ENCODE assay signal across 8 mouse cellular contexts in the genomic region with DNA sequence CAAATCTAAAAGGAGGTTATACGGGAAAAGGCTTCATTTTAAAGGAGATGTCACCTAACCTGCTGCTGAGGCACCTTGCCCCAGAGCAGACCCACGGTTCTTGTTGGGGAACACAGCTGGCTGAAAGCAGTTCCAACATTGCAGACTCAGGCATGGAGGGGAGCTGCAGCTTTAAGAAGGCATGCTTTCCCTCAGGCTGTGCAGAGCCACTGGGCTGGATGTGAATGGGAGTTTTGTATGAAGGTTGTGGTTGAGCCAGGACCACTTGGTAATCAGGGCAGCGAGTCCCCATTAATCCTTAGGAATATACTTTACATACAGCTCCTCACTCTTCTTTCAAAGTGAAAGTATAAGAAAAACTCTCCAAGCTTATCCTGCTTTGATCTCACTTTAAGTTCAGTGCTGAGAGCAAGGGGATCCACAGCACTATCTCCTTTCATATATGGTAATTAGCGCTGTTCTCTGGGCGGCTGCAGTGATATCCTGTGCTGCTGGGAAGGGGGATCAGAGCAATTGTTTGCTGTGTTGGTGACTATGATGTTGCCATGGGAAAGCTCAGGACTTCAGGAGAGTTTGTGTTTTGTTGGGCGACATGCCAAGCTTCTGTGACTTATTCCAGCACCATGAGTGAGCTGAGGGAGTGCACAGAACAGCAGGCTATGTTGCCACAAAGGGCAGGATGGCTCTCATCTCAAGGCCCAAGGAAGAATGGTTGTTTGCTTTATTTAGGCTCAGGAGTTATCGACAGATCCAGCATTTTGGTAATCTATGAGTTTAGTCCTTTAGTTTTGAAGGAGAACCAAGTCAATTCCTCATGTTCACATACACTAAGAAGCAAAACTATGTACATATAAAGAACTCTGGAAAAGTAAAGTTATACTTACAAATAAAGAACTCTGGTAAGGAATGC. TPM values are rescaled to one million over a fixed set of nuclear protein-coding genes. Genes with fewer than 3 reads are reported as not detected.
DNase-seq lines count a peak whose midpoint lies in the region; ATAC-seq and TF ChIP-seq lines count a peak whose summit lies in the region.
"Had no signal": no experiment of that assay in that cellular context is flagged by ENCODE, and none has a peak within 500 bp of the region (broad histone marks: within the 10 kb centered on the region; RNA-seq: fewer than 3 reads in every experiment).

No protein-coding gene starts in this region.

- peaks cover 19% of the 10 kb centered on the region for H3K4me1 ChIP-seq in intestine, embryonic 14.5 days (replicated peaks; ENCODE audit: control insufficient read depth, insufficient read depth, low read length)
- peaks cover 17% of the 10 kb centered on the region for H3K4me1 ChIP-seq in midbrain, embryonic 11.5 days (ENCODE audit: control insufficient read depth, insufficient read depth, low read length)
- no peaks in the 10 kb centered on the region for H3K4me1 ChIP-seq in small intestine, adult 2 months (ENCODE audit: control insufficient read depth, insufficient read depth, insufficient read length, low read length)

- intact Hi-C loops in gastrocnemius, postnatal 36 days (cut with DNase I): no loop called here

- peak overlapping the region; percentile 12; the same call in 1 of the 2 replicates for H3K4me2 ChIP-seq in intestine, embryonic 14.5 days (ENCODE audit: low read length)
- peak overlapping the region; percentile 8 for H3K4me2 ChIP-seq in midbrain, embryonic 11.5 days

- H3K27ac ChIP-seq in intestine, embryonic 14.5 days (ENCODE audit: low read depth): peak overlapping the region; percentile 67
- peak overlapping the region; percentile 73 for H3K27ac ChIP-seq in midbrain, embryonic 11.5 days (ENCODE audit: low read depth, low read length)
- H3K27ac ChIP-seq in small intestine, adult 2 months (ENCODE audit: insufficient read depth, low read depth, low read length): peak overlapping the region; percentile 10; the same call in 1 of the 2 replicates

- 35% methylated on average over 7 of the region's 7 CpGs for WGBS in intestine, embryonic 14.5 days
- WGBS in midbrain, embryonic 11.5 days: 8% methylated on average over 7 of the region's 7 CpGs
- WGBS in small intestine, adult 2 months: 39% methylated on average over 7 of the region's 7 CpGs

- DNase-seq in adrenal gland, postnatal 14 days: peak; percentile 85
- peak; percentile 78 for DNase-seq in embryo, embryonic 11 days
- DNase-seq in gastrocnemius, postnatal 36 days: peak; percentile 25 to 36
- DNase-seq in intestine, embryonic 14.5 days (ENCODE audit: low spot score): peak; percentile 68
- peak; percentile 7 to 41 for DNase-seq in left cerebral cortex, adult 8-10 months (ENCODE audit: low spot score in 2 of 2)
- peak; percentile 93 for DNase-seq in midbrain, embryonic 11.5 days (ENCODE audit: low spot score, missing footprints)

- no peak for TF ChIP-seq CTCF in small intestine, adult 2 months (IDR thresholded peaks at IDR 0.05; ENCODE audit: extremely low read depth, insufficient read length, insufficient replicate concordance, low read depth, low read length)

- no peaks in the 10 kb centered on the region for H3K36me3 ChIP-seq in intestine, embryonic 14.5 days (ENCODE audit: control insufficient read depth, insufficient read depth, low read length)
- no peaks in the 10 kb centered on the region for H3K36me3 ChIP-seq in midbrain, embryonic 11.5 days (ENCODE audit: control insufficient read depth, insufficient read depth, low read length)
- no peaks in the 10 kb centered on the region for H3K36me3 ChIP-seq in small intestine, adult 2 months (ENCODE audit: control insufficient read depth, insufficient read depth, low read length)

- H3K27me3 ChIP-seq in intestine, embryonic 14.5 days (replicated peaks; ENCODE audit: control insufficient read depth, insufficient read depth, low read length): no peaks in the 10 kb centered on the region
- H3K27me3 ChIP-seq in midbrain, embryonic 11.5 days (ENCODE audit: control insufficient read depth, insufficient read depth, low read length): no peaks in the 10 kb centered on the region
- H3K27me3 ChIP-seq in small intestine, adult 2 months (ENCODE audit: control insufficient read depth, insufficient read depth, low read length): no peaks in the 10 kb centered on the region

- no peak overlapping the region for H3K9ac ChIP-seq in intestine, embryonic 14.5 days (ENCODE audit: low read length)
- H3K9ac ChIP-seq in midbrain, embryonic 11.5 days (ENCODE audit: low read length): peak overlapping the region; percentile 7; the same call in 1 of the 2 replicates

- no peak overlapping the region for H3K4me3 ChIP-seq in intestine, embryonic 14.5 days (ENCODE audit: low read depth, low read length)
- H3K4me3 ChIP-seq in midbrain, embryonic 11.5 days (ENCODE audit: low read depth, low read length): no peak overlapping the region
- H3K4me3 ChIP-seq in small intestine, adult 2 months (ENCODE audit: low read depth, low read length): no peak overlapping the region

- TF ChIP-seq POLR2A in small intestine, adult 2 months (IDR thresholded peaks at IDR 0.05; ENCODE audit: low read depth, low read length): no peak

- H3K9me3 ChIP-seq in intestine, embryonic 14.5 days (ENCODE audit: control insufficient read depth, low read length): no peaks in the 10 kb centered on the region
- H3K9me3 ChIP-seq in midbrain, embryonic 11.5 days (ENCODE audit: control insufficient read depth, low read length): no peaks in the 10 kb centered on the region

- ATAC-seq in intestine, embryonic 14.5 days (replicated peaks; ENCODE audit: low FRiP score, low TSS enrichment, low read depth): peak; percentile 60; the same call in 1 of the 2 replicates
- peak; percentile 95 for ATAC-seq in midbrain, embryonic 11.5 days (ENCODE audit: low FRiP score)

RNA-seq across cellular contexts. Expression of gene Gm17571, which starts 21.3 kb away (rescaled TPM):
- total RNA-seq in adrenal gland, postnatal 14 days (2021): not detected in 2 replicates
- not detected for total RNA-seq in gastrocnemius, postnatal 36 days (2021)
- polyA plus RNA-seq in intestine, embryonic 14.5 days (2014; fragmentation: Nextera tagmentation; extraction: Ambion mirVana): not detected in 2 replicates
- total RNA-seq in left cerebral cortex, adult 8-10 months (2022): not detected
- polyA plus RNA-seq in midbrain, embryonic 11.5 days (2014; fragmentation: Nextera tagmentation; extraction: Ambion mirVana): not detected in 2 replicates
- not detected in 2 replicates for polyA plus RNA-seq in small intestine, adult 2 months (2012; rRNA removed)
- total RNA-seq: gastrocnemius, postnatal 4 days had no signal

Comparison
In these comparisons a context has a peak if more than half of its experiments do, and no peak if none do; other contexts are left out.
1. DNase-seq: peak in every context shown above with its lines; median percentile 93 in midbrain, embryonic 11.5 days; 85 in adrenal gland, postnatal 14 days; 78 in embryo, embryonic 11 days; 68 in intestine, embryonic 14.5 days; 30 in gastrocnemius, postnatal 36 days; 24 in left cerebral cortex, adult 8-10 months.
2. H3K27ac ChIP-seq: peak in every context shown above with its lines; median percentile 73 in midbrain, embryonic 11.5 days; 67 in intestine, embryonic 14.5 days; 10 in small intestine, adult 2 months.